Mouse (Mus musculus): ENCODE data around the gene Ovol1.

DNA sequence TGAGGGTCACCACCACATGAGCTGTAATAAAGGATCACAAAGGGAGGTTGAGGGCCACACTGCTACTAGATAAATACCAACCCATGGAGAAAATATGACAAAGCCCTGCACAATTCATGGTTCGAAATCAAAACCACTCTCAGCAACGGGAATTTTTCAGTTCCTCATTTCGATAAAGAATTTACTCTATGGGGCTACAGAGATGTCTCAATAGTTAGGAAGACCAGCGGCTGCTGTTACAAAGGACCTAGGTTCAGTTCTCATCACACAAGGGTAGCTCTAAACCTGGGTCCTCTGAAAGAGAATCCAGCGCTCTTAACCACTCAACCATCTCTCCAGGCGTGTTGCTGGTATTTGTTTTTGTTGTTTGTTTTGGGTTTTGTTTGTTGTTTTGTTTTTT, 31.4 kb upstream of the Ovol1 start:
- no peak for TF ChIP-seq FLI1 (IDR thresholded peaks at IDR 0.05; ENCODE audit: low read length)
- TF ChIP-seq GATA1 (IDR thresholded peaks at IDR 0.05; ENCODE audit: borderline replicate concordance, low read length), result no peak
